Mouse (Mus musculus) adrenal gland, postnatal 25 days (tissue): ENCODE results near the gene Kcnmb2. TPM values are rescaled to one million over a fixed set of nuclear protein-coding genes. Genes with fewer than 3 reads are reported as not detected.

Experiments
- DNase-seq: peaks from one replicate; pipeline ENCODE4 v3.0.0; 2021; ENCODE audit warnings: mixed read lengths
- long read RNA-seq: library from polyadenylated mRNA; stranded (forward); transcript quantifications from one replicate; pipeline ENCODE4 v2.0.0, GENCODE M21; 2021
- total RNA-seq: library from RNA; stranded (reverse); gene quantifications from 2 replicates; pipeline ENCODE4 v1.2.3, GENCODE M21; 2021

Gene Kcnmb2
- 6.1 and 9.7 TPM in 2 replicates for total RNA-seq
- long read RNA-seq, partial matches to known transcripts = 1 of 2 reads
- long read RNA-seq, other reads (novel, unspliced or antisense) = 1 of 2 reads

- DNase-seq = no peak
These were observed at the start of gene Kcnmb2 for GRCm38 (mm10) chr3:31902504-31903330. Gene Kcnmb2, plus strand, starts transcription at chr3:31902507.

- DNase-seq = no peak
These were observed 38.8 kb upstream of the Kcnmb2 start for GRCm38 (mm10) chr3:31863522-31863921.

GRCm38 (mm10) chr3:31864070-31864469 is 38.2 kb upstream of the Kcnmb2 start:
- DNase-seq = no peak

DNA sequence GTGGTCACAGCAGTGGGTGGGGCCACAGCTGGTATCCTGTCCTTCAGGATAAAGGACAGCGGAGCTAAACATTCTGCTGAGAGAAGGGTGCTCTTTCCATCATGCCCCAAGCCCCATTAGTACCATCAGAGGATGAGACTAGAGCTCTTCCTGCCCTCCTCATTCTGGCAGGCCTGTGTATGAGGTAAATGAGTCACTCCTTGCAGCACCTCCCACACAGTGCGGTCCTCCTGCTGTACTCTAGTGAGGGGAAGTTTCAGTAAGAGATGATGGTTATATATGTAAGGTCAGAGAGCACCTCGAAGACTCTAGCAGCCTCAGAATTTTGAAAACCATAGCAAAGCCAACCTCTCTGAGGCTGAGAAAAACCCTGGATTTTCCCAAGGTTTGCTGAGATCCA is 30.8 kb upstream of the Kcnmb2 start:
- no peak for DNase-seq

- no peak for DNase-seq
These were observed 19.6 kb upstream of the Kcnmb2 start for GRCm38 (mm10) chr3:31882621-31883131.

- DNase-seq = no peak
These were observed 9.7 kb upstream of the Kcnmb2 start for GRCm38 (mm10) chr3:31892653-31893052.

- DNase-seq = no peak
These were observed 1.2 kb downstream of the Kcnmb2 start for GRCm38 (mm10) chr3:31903506-31903905.

- DNase-seq = no peak
These were observed 1.8 kb downstream of the Kcnmb2 start for GRCm38 (mm10) chr3:31904156-31904555.

DNA sequence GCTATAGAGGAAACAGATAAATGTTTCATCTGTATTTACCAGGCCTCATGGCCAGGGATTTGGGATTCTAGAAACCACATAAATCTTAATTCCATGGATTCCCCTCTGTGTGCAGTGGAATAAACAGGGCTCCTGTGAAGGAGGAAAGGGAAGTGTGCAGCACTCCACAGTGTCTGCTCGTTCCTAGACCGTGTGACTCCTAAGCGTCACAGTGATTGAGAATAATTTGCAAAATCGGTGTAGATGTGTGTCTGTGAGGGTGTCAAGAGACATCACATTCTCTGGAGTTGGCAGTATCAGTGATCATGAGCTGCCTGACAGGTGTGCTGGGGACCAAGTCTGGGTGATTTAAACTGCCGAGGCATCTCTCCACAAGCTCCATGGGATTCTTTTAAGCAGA is 8.9 kb downstream of the Kcnmb2 start:
- DNase-seq = no peak

DNA sequence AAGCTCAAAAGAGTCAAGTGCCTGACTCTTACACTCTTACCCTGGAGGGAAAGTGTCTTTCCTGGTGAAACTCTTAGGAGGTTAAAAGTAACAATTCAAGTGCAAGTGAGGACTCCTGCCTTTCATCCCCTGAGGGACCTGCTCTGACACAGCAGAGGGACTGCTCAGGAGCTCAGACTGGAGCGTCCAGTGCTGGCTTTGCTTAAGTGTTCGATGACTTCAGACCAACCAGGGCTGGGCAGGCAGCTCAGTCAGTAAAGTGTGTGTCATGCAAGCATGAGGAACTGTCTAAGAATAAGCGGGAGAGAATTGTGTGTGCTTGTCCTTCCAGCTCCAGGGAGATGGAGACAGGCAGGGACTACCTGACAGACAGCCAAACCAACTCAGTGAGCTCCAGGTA is 9.4 kb downstream of the Kcnmb2 start:
- no peak for DNase-seq

GRCm38 (mm10) chr3:31928544-31928943 is 26.2 kb downstream of the Kcnmb2 start:
- no peak for DNase-seq

- no peak for DNase-seq
These were observed 32.4 kb downstream of the Kcnmb2 start for GRCm38 (mm10) chr3:31934704-31935103.

DNA sequence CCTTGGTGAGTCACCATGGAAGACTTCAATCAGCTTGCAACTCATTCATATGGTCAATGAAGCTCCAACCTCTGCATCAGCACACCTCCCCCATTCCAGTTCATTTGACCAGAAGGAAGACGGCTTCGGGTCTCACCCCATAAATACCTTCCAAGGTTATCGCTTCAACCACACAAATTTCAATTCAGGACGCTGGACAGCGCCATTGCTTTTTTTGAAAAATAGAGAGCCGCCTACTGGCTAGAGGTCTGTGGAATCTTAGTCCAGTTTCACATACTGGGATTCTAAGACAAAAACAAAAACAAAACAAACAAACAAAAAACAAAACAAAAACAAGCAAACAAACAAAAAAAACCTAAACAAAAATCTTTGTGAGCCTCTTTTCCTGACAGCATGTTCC is 39.2 kb downstream of the Kcnmb2 start:
- DNase-seq = peak; percentile 10

GRCm38 (mm10) chr3:31954213-31954612 is 51.9 kb downstream of the Kcnmb2 start:
- DNase-seq = no peak

DNA sequence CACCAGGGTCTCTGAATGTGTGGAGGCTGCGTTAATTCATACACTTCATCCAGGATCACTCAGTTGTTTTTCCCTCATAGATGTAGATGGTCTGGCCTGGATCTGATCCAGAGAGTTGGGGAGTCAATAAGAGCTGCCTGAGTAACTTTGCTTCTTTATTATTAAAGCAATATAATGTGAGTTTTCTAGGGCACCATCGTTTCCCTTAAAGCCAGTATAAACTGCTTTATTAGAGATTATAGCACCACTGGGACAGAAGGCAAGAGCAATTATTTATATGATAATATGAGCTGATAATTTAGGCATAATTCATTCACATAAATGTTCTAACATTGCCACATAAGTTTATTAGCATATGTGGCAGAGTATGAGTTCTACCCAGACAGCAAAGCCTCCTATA is 52.7 kb downstream of the Kcnmb2 start:
- DNase-seq = no peak

DNA sequence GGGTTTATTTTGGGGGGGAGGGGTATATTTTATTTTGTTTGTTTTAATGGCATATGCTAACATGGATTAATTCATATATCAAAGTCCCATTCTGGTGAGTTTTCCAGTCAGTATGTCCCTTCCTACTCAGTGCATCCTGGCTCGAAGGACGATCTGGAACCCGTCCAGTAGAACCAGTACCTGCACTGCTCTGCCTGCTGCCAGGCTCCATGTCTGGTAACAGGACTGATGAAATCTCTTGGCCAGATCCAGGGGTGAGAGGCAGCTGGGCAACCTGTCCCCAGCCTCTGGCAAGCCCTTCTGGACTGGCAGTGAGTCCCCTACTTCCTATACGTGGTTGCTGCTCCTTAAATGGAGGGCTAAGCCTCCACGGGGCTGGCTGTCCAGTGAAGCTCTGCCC is 57.5 kb downstream of the Kcnmb2 start:
- no peak for DNase-seq

- DNase-seq = no peak
These were observed 58.9 kb downstream of the Kcnmb2 start for GRCm38 (mm10) chr3:31961175-31961574.

- DNase-seq = no peak
These were observed 60.8 kb downstream of the Kcnmb2 start for GRCm38 (mm10) chr3:31963076-31963475.

DNA sequence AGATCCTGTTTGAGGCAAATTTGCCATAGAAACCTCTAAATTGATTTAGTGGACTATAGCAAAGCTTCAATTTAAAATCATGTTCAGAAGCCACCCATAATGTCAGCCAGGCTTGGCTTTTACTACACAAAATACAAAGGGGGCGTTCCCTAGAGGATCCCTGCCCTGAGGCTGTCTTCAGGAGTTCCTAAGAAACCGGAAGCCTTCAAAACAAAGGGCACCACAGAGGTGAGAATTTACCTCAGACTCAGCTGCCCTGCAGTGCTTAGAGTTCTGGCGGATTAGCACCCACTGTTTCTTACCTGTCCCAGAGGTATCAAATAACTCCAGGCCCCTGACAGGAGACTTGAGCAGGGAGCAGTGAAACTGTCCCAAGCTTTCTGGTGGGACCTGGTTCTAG is 77.4 kb downstream of the Kcnmb2 start:
- no peak for DNase-seq

GRCm38 (mm10) chr3:31982444-31982843 is 80.1 kb downstream of the Kcnmb2 start:
- no peak for DNase-seq

GRCm38 (mm10) chr3:31985103-31985502 is 82.8 kb downstream of the Kcnmb2 start:
- DNase-seq = no peak

GRCm38 (mm10) chr3:31991526-31992045 is 89.3 kb downstream of the Kcnmb2 start:
- no peak for DNase-seq

- DNase-seq = no peak
These were observed 109.3 kb downstream of the Kcnmb2 start for GRCm38 (mm10) chr3:32011566-32011965.
